Mouse (Mus musculus): ENCODE data around the gene Qprt. TPM values are rescaled to one million over a fixed set of nuclear protein-coding genes. Genes with fewer than 3 reads are reported as not detected.

The Qprt gene
- total RNA-seq, 1 experiment, result 5.6 TPM

GRCm38 (mm10) chr7:127162546-127162945, 40.5 kb upstream of the Qprt start:
- Histone ChIP-seq H3K4me3 (ENCODE audit: insufficient read depth in 1 of 2, low read depth in 1 of 2, low read length in 2 of 2, poor library complexity in 1 of 2, severe bottlenecking in 1 of 2) (no peak overlapping the region), H3K9me3 (ENCODE audit: control insufficient read depth, insufficient read depth, low read depth, low read length) (no peaks in the 10 kb centered on the region), H3K27ac (ENCODE audit: insufficient read depth, low read depth, low read length, poor library complexity, severe bottlenecking) (no peak overlapping the region), H3K9ac (ENCODE audit: insufficient read depth, low read depth, low read length, poor library complexity, severe bottlenecking) (no peak overlapping the region), H3K4me1 (ENCODE audit: control insufficient read depth in 2 of 2, insufficient read depth in 2 of 2, low read length in 2 of 2, poor library complexity in 1 of 2) (peaks cover 0 to 4% of the 10 kb centered on the region in 2 experiments; a peak in 1 of 4 replicates), H3K36me3 (ENCODE audit: control insufficient read depth, insufficient read depth, low read length, poor library complexity, severe bottlenecking) (no peaks in the 10 kb centered on the region)
- no peak for DNase-seq (ENCODE audit: low read depth, low spot score)
- TF ChIP-seq ZNF384 (IDR thresholded peaks at IDR 0.05; ENCODE audit: low read depth, low read length), result no peak
- no peak for TF ChIP-seq HCFC1 (IDR thresholded peaks at IDR 0.05; ENCODE audit: borderline replicate concordance, insufficient read depth, low read length)
- TF ChIP-seq CHD2 (IDR thresholded peaks at IDR 0.05; ENCODE audit: low read depth, low read length), result no peak
- no peak for TF ChIP-seq MAFK (IDR thresholded peaks at IDR 0.05; ENCODE audit: insufficient read depth, low read depth, low read length)
- TF ChIP-seq ZC3H11A (IDR thresholded peaks at IDR 0.05; ENCODE audit: borderline replicate concordance, low read depth, low read length), result no peak
- in situ Hi-C loops (cut with MboI; ENCODE audit: low sequenced_read_pairs in 2 of 2, unreplicated experiment in 2 of 2), result no loop called here

GRCm38 (mm10) chr7:127157548-127157947, 35.5 kb upstream of the Qprt start:
- in situ Hi-C loops (cut with MboI; ENCODE audit: low sequenced_read_pairs in 2 of 2, unreplicated experiment in 2 of 2), result no loop called here
- Histone ChIP-seq H3K4me3 (ENCODE audit: insufficient read depth in 1 of 2, low read depth in 1 of 2, low read length in 2 of 2, poor library complexity in 1 of 2, severe bottlenecking in 1 of 2) (no peak overlapping the region), H3K9me3 (ENCODE audit: control insufficient read depth, insufficient read depth, low read depth, low read length) (no peaks in the 10 kb centered on the region), H3K27ac (ENCODE audit: insufficient read depth, low read depth, low read length, poor library complexity, severe bottlenecking) (no peak overlapping the region), H3K9ac (ENCODE audit: insufficient read depth, low read depth, low read length, poor library complexity, severe bottlenecking) (no peak overlapping the region), H3K4me1 (ENCODE audit: control insufficient read depth in 2 of 2, insufficient read depth in 2 of 2, low read length in 2 of 2, poor library complexity in 1 of 2) (peaks cover 0 to 2% of the 10 kb centered on the region in 2 experiments; a peak in 1 of 4 replicates), H3K36me3 (ENCODE audit: control insufficient read depth, insufficient read depth, low read length, poor library complexity, severe bottlenecking) (no peaks in the 10 kb centered on the region)
- no peak for TF ChIP-seq MAFK (IDR thresholded peaks at IDR 0.05; ENCODE audit: insufficient read depth, low read depth, low read length)
- TF ChIP-seq ZC3H11A (IDR thresholded peaks at IDR 0.05; ENCODE audit: borderline replicate concordance, low read depth, low read length), result no peak
- no peak for TF ChIP-seq CHD2 (IDR thresholded peaks at IDR 0.05; ENCODE audit: low read depth, low read length)
- TF ChIP-seq HCFC1 (IDR thresholded peaks at IDR 0.05; ENCODE audit: borderline replicate concordance, insufficient read depth, low read length), result no peak
- no peak for TF ChIP-seq ZNF384 (IDR thresholded peaks at IDR 0.05; ENCODE audit: low read depth, low read length)
- DNase-seq (ENCODE audit: low read depth, low spot score), result no peak

- H3K36me3 ChIP-seq (ENCODE audit: control insufficient read depth, insufficient read depth, low read length, poor library complexity, severe bottlenecking), result no peaks in the 10 kb centered on the region
- in situ Hi-C loops (cut with MboI; ENCODE audit: low sequenced_read_pairs in 2 of 2, unreplicated experiment in 2 of 2), result no loop called here
- no peak overlapping the region for H3K4me3 ChIP-seq (ENCODE audit: insufficient read depth in 1 of 2, low read depth in 1 of 2, low read length in 2 of 2, poor library complexity in 1 of 2, severe bottlenecking in 1 of 2)
- no peak overlapping the region for H3K9ac ChIP-seq (ENCODE audit: insufficient read depth, low read depth, low read length, poor library complexity, severe bottlenecking)
- peaks cover 2 to 3% of the 10 kb centered on the region in 2 experiments; a peak in 1 of 4 replicates for H3K4me1 ChIP-seq (ENCODE audit: control insufficient read depth in 2 of 2, insufficient read depth in 2 of 2, low read length in 2 of 2, poor library complexity in 1 of 2)
- H3K27ac ChIP-seq (ENCODE audit: insufficient read depth, low read depth, low read length, poor library complexity, severe bottlenecking), result no peak overlapping the region
- no peak for TF ChIP-seq MAFK (IDR thresholded peaks at IDR 0.05; ENCODE audit: insufficient read depth, low read depth, low read length)
- no peak for TF ChIP-seq ZC3H11A (IDR thresholded peaks at IDR 0.05; ENCODE audit: borderline replicate concordance, low read depth, low read length)
- TF ChIP-seq CHD2 (IDR thresholded peaks at IDR 0.05; ENCODE audit: low read depth, low read length), result no peak
- no peak for TF ChIP-seq ZNF384 (IDR thresholded peaks at IDR 0.05; ENCODE audit: low read depth, low read length)
- TF ChIP-seq HCFC1 (IDR thresholded peaks at IDR 0.05; ENCODE audit: borderline replicate concordance, insufficient read depth, low read length), result no peak
- no peak for DNase-seq (ENCODE audit: low read depth, low spot score)
- no peaks in the 10 kb centered on the region for H3K9me3 ChIP-seq (ENCODE audit: control insufficient read depth, insufficient read depth, low read depth, low read length)
These were observed 31.5 kb upstream of the Qprt start for GRCm38 (mm10) chr7:127153477-127153876.

GRCm38 (mm10) chr7:127152464-127152863, 30.4 kb upstream of the Qprt start:
- no peak for TF ChIP-seq CHD2 (IDR thresholded peaks at IDR 0.05; ENCODE audit: low read depth, low read length)
- no peak for TF ChIP-seq MAFK (IDR thresholded peaks at IDR 0.05; ENCODE audit: insufficient read depth, low read depth, low read length)
- no peak for TF ChIP-seq ZNF384 (IDR thresholded peaks at IDR 0.05; ENCODE audit: low read depth, low read length)
- no peak for TF ChIP-seq HCFC1 (IDR thresholded peaks at IDR 0.05; ENCODE audit: borderline replicate concordance, insufficient read depth, low read length)
- TF ChIP-seq ZC3H11A (IDR thresholded peaks at IDR 0.05; ENCODE audit: borderline replicate concordance, low read depth, low read length), result no peak

More at GRCm38 (mm10) chr7:127152464-127152863, 30.4 kb upstream of the Qprt start:
- DNase-seq (ENCODE audit: low read depth, low spot score), result no peak
- peaks cover 2 to 3% of the 10 kb centered on the region in 2 experiments; a peak in 1 of 4 replicates for H3K4me1 ChIP-seq (ENCODE audit: control insufficient read depth in 2 of 2, insufficient read depth in 2 of 2, low read length in 2 of 2, poor library complexity in 1 of 2)
- H3K36me3 ChIP-seq (ENCODE audit: control insufficient read depth, insufficient read depth, low read length, poor library complexity, severe bottlenecking), result no peaks in the 10 kb centered on the region
- no peaks in the 10 kb centered on the region for H3K9me3 ChIP-seq (ENCODE audit: control insufficient read depth, insufficient read depth, low read depth, low read length)
- in situ Hi-C loops (cut with MboI; ENCODE audit: low sequenced_read_pairs in 2 of 2, unreplicated experiment in 2 of 2), result no loop called here
- H3K9ac ChIP-seq (ENCODE audit: insufficient read depth, low read depth, low read length, poor library complexity, severe bottlenecking), result no peak overlapping the region
- no peak overlapping the region for H3K4me3 ChIP-seq (ENCODE audit: insufficient read depth in 1 of 2, low read depth in 1 of 2, low read length in 2 of 2, poor library complexity in 1 of 2, severe bottlenecking in 1 of 2)
- H3K27ac ChIP-seq (ENCODE audit: insufficient read depth, low read depth, low read length, poor library complexity, severe bottlenecking), result no peak overlapping the region

Measured in ES-E14 (cell line).